Mouse (Mus musculus) liver, embryonic 14 days (tissue): ENCODE data around the gene Rhox13. TPM values are rescaled to one million over a fixed set of nuclear protein-coding genes. Genes with fewer than 3 reads are reported as not detected.

Experiments used
- polyA plus RNA-seq: library from polyadenylated mRNA; depleted of rRNA; stranded (reverse); fragments of >200 nt; gene quantifications from 2 replicates; pipeline ENCODE4 v1.2.3, GENCODE M21; 2012; rRNA removed

Rhox13 gene
- polyA plus RNA-seq = not detected in 2 replicates

GRCm38 (mm10) chrX:38120982-38121381 is at the start of gene Rhox13:
Gene Rhox13, plus strand, starts transcription at chrX:38121219.

GRCm38 (mm10) chrX:38085041-38085440 is 36.0 kb upstream of the Rhox13 start, which contains the start of gene Rhox11:
Gene Rhox11, minus strand, starts transcription at chrX:38085141.

GRCm38 (mm10) chrX:38110807-38111206 is 10.2 kb upstream of the Rhox13 start, which contains the start of gene Rhox12:
Gene Rhox12, minus strand, starts transcription at chrX:38110907.

Other genes starting within 250 kb of the Rhox13 start
- gene Rhox8, start 242.3 kb upstream of the Rhox13 start, polyA plus RNA-seq = not detected in 2 replicates
- not detected in 2 replicates for gene Rhox7b, start 224.0 kb upstream of the Rhox13 start, polyA plus RNA-seq
- 0.30 TPM in 1 of 2 replicates, not detected in the other for gene Rhox9, start 219.4 kb upstream of the Rhox13 start, polyA plus RNA-seq
- gene Btg1-ps1, start 102.4 kb upstream of the Rhox13 start, polyA plus RNA-seq = not detected in 2 replicates
- not detected in 2 replicates for gene Btg1-ps2, start 78.1 kb upstream of the Rhox13 start, polyA plus RNA-seq
- gene Rhox10, start 54.7 kb upstream of the Rhox13 start, polyA plus RNA-seq = not detected in 2 replicates
- gene Rhox11, start 36.1 kb upstream of the Rhox13 start, polyA plus RNA-seq = not detected in 2 replicates
- gene Rhox12, start 10.3 kb upstream of the Rhox13 start, polyA plus RNA-seq = not detected in 2 replicates
- gene Zbtb33, start 68.6 kb downstream of the Rhox13 start, polyA plus RNA-seq = 2.3 and 3.0 TPM in 2 replicates
- 0.41 and 0.57 TPM in 2 replicates for gene Tmem255a, start 131.2 kb downstream of the Rhox13 start, polyA plus RNA-seq
- 0.01 and 0.15 TPM in 2 replicates for gene Atp1b4, start 195.0 kb downstream of the Rhox13 start, polyA plus RNA-seq